Mouse (Mus musculus) neural tube, embryonic 14.5 days (tissue): Measurements from ENCODE around the gene Ccdc102a. TPM values are rescaled to one million over a fixed set of nuclear protein-coding genes. Genes with fewer than 3 reads are reported as not detected.
A peak's percentile ranks its signal among the peaks of the same experiment; 100 is the strongest.
"Not testable (repeated sequence)": the region's sequence is repeated elsewhere in the genome, so short reads cannot be mapped to it uniquely, and the experiment has no call there.

Experiments
- ATAC-seq: fragments of 200-750 bp; cut with Nextera tagmentation; 2 replicates; pipeline ENCODE4 v1.8.0; 2017; ENCODE audit warnings: low read depth, mild to moderate bottlenecking, moderate TSS enrichment, moderate library complexity
- H3K27ac ChIP-seq: fragments of 300-500 bp; sonication (generic); 2 replicates; pipeline ENCODE4 v1.5.1; 2014; ENCODE audit warnings: low read depth, mild to moderate bottlenecking, control low read depth, low read length, moderate library complexity, mixed read lengths
- H3K27me3 ChIP-seq: fragments of 300-500 bp; sonication (generic); 2 replicates; pipeline ENCODE4 v1.6.1; 2014; ENCODE audit warnings: low read length; ENCODE audit not compliant: control insufficient read depth, insufficient read depth
- H3K36me3 ChIP-seq: fragments of 300-500 bp; sonication (generic); 2 replicates; pipeline ENCODE4 v1.6.1; 2014; ENCODE audit warnings: low read length, mixed read lengths; ENCODE audit not compliant: control insufficient read depth, insufficient read depth
- H3K4me1 ChIP-seq: fragments of 300-500 bp; sonication (generic); 2 replicates; pipeline ENCODE4 v1.6.1; 2014; ENCODE audit warnings: low read length; ENCODE audit not compliant: control insufficient read depth, insufficient read depth
- H3K4me2 ChIP-seq: fragments of 300-500 bp; sonication (generic); 2 replicates; pipeline ENCODE4 v1.6.1; 2014; ENCODE audit warnings: mild to moderate bottlenecking, low read depth, low read length, control low read depth
- H3K4me3 ChIP-seq: fragments of 300-500 bp; sonication (generic); 2 replicates; pipeline ENCODE4 v1.5.1; 2014; ENCODE audit warnings: low read depth, low read length, control low read depth, mixed read lengths
- H3K9ac ChIP-seq: fragments of 300-500 bp; sonication (generic); replicated peaks from 2 replicates; pipeline ENCODE4 v1.6.1; 2014; ENCODE audit warnings: low read depth, mild to moderate bottlenecking, control low read depth, low read length, mixed read lengths
- H3K9me3 ChIP-seq: fragments of 300-500 bp; sonication (generic); 2 replicates; pipeline ENCODE4 v1.6.1; 2016; ENCODE audit warnings: low read length; ENCODE audit not compliant: control insufficient read depth
- WGBS: fragments of 180-500 bp; shearing (Covaris S2); extraction: QIAGEN DNeasy Blood & Tissue Kit; methylation state at CpG from one replicate; pipeline ENCODE4 v1.1.7; 2014; 5-methylcytosine and 5-hydroxymethylcytosine counted together
- polyA plus RNA-seq: library from polyadenylated mRNA; unstranded; fragments of >200 nt; fragmentation: Nextera tagmentation; extraction: Ambion mirVana; gene quantifications from 2 replicates; pipeline ENCODE4 v1.2.1, GENCODE M21; 2014

The Ccdc102a gene
- polyA plus RNA-seq, 1 experiment from 2014 or later: 2.9 TPM

DNA sequence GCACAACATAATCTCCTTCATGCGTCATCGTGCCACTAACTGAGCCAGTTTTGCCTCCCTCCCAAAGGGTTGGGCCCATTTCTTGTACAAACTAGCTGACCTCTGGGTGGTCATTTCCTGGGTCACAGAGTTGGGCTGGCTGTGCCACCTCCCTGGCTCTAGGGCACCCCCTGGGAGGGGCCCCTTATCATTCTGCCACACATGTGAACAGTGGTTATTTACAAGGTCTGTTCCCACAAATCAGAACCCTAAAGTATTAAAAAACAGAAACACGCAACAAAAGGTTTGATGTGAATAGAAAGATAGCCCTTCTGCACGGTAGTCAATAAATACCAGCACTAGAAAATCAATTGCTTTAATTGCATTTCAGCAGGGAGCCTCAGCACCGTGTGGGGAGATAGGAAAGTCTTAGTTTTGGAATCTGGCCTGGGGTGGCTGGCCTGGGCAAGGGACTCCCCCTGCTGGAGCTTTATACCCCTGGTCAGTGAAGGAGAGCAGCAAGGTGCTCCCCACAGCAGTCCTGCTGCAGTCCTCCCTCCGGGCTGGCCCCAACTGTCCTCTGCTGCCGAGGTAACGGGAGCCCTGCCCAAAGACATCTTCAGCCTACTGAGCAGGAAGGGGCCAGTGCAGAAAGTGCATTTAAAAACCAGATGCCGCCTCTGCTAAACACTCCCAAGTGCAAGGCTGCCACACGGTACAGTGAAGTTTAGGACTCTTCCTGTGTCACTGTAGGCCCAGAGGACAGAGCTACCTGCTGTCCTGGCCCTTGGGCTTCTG is 53.8 kb downstream of the Ccdc102a start:
- H3K9me3 ChIP-seq: no peaks in the 10 kb centered on the region
- no peak overlapping the region for H3K27ac ChIP-seq
- WGBS: 66% methylated on average over 10 of the region's 10 CpGs
- ATAC-seq: no peak
- no peak overlapping the region for H3K4me2 ChIP-seq
- H3K36me3 ChIP-seq: peaks cover 39% of the 10 kb centered on the region
- no peaks in the 10 kb centered on the region for H3K27me3 ChIP-seq
- no peak overlapping the region for H3K9ac ChIP-seq
- H3K4me3 ChIP-seq: no peak overlapping the region
- H3K4me1 ChIP-seq: peaks cover 7% of the 10 kb centered on the region

DNA sequence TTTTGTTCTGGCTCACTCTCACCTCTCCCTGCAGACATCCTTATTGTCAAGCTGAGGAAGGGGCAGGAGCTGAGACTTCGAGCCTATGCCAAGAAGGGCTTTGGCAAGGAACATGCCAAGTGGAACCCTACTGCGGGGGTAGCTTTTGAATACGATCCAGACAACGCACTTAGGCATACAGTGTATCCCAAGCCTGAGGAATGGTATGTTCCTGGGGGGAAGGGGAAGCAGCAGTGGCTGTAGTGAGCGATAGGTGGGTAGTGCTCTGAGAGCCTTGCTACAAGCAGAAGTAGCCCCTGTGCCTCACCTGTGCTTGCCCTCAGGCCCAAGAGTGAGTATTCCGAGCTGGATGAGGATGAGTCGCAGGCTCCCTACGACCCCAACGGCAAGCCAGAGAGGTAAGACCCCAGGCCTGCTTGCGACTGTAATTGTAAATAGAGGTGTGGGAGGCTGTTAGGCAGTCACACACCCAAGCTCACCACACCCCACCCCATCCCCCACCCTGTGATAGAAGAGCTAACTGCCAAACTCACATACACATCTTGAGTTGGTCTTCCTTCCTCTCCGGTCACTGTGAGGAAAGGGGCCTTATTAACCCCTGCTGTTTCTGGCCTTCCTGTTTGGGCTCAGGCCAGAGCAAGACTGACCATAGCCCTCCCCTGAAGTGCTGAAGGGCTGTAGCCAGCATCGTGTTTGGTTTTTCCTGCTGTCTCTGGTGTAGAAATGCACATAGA is 55.2 kb downstream of the Ccdc102a start:
- Histone ChIP-seq H3K27ac (no peak overlapping the region), H3K9ac (no peak overlapping the region), H3K4me3 (no peak overlapping the region), H3K9me3 (no peaks in the 10 kb centered on the region), H3K4me1 (peaks cover 6% of the 10 kb centered on the region; the same call in 1 of the 2 replicates), H3K4me2 (no peak overlapping the region), H3K27me3 (no peaks in the 10 kb centered on the region), H3K36me3 (peaks cover 39% of the 10 kb centered on the region)
- WGBS: 92% methylated on average over 12 of the region's 12 CpGs
- no peak for ATAC-seq

DNA sequence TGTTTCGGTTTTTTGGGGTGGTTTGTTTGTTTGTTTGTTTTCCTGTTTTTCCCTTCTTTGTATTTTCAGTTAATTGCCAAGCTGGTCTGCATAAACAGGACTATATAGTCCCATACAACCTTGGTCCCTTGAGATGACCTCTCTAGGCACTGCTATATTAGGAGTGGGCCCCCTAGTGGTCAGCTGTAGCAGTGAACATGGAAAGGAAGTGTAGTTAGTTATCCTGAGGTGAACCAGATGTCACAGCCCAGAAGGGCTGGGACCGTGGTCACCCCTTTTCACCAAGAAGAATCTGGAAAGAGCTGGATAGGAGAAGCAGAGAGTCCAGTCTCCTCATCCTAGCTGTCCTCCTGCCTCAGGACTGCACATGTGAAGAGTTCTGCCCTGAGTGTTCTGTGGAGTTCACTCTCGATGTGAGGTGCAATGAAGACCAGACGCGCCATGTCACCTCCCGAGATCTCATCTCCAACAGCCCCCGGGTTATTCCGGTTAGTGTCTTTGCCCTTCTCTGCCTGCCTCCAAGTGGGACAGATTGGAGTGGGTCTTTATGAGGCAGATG is 56.5 kb downstream of the Ccdc102a start:
- H3K9ac ChIP-seq: no peak overlapping the region
- H3K27me3 ChIP-seq: no peaks in the 10 kb centered on the region
- no peak for ATAC-seq
- H3K4me3 ChIP-seq: no peak overlapping the region
- no peak overlapping the region for H3K27ac ChIP-seq
- peaks cover 39% of the 10 kb centered on the region for H3K36me3 ChIP-seq
- no peak overlapping the region for H3K4me2 ChIP-seq
- H3K9me3 ChIP-seq: no peaks in the 10 kb centered on the region
- H3K4me1 ChIP-seq: peaks cover 6% of the 10 kb centered on the region; the same call in 1 of the 2 replicates
- WGBS: 72% methylated on average over 8 of the region's 8 CpGs

DNA sequence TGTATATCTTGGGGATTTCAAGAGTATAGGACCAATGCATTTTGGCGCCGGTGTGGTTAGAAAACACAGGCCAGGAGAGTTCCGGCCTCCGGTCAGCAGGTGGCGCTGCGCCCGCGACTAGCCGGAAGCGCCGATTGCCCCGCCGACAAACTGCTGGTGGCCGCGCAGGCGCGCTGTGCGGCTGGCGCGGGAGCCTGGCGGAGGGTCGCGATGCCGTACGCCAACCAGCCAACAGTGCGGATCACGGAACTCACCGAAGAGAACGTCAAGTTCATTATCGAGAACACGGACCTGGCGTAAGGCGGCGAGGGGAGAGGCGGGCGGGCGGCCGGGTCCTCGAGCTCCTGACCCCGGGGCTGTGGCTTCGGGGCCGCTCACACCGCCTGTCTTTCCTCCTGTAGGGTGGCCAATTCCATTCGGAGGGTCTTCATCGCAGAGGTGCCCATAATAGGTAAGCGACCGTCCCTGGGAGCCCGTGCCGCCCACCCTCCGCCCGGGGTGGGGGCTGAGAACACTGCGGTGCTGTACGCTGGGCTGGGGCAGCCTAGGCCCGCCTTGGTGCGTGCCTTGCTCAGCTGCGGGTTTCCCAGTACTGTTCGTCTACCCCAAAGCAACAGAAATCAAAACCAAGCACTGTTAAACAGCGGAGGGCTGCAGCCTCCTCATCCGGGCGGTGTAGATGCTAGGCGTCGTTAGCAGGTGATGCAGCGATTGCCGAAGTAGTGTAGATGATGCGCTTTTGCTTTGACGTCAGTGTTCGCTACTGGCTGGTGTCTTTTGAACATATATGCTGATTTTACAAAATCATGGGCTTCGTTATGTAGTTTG is 60.3 kb downstream of the Ccdc102a start, which contains the start of gene Polr2c:
Gene Polr2c, plus strand, starts transcription at position 105 of the 828 bp plus-strand sequence.
- Histone ChIP-seq H3K27me3 (no peaks in the 10 kb centered on the region), H3K4me2 (peak within 1 kb of the TSS; percentile 89), H3K27ac (peak within 1 kb of the TSS; percentile 66), H3K4me3 (peak within 1 kb of the TSS; percentile 97), H3K4me1 (peaks cover 6% of the 10 kb centered on the region; the same call in 1 of the 2 replicates), H3K9ac (peak within 1 kb of the TSS; percentile 91), H3K9me3 (no peaks in the 10 kb centered on the region), H3K36me3 (peaks cover 15% of the 10 kb centered on the region)
- under 1% methylated on average over 57 of the region's 68 CpGs for WGBS
- ATAC-seq: peak; percentile 82

DNA sequence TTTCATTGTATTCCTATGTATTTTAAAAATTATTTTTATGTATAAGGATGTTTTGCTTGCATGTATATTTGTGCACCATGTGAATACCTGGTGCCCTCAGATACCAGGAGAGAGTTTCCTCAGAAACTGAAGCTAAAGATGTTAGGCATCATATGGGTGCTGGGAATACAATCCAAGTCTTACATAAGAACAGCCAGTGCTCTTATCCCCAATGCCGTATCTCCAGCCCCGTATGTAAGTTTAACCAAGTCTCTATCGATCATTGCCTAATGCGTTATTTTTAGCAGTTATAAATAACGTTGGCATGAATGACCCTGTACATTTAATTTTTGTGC is 60.9 kb downstream of the Ccdc102a start:
- Histone ChIP-seq H3K9ac (no peak overlapping the region), H3K27me3 (no peaks in the 10 kb centered on the region), H3K36me3 (peaks cover 16% of the 10 kb centered on the region; the same call in 1 of the 2 replicates), H3K4me1 (peaks cover 6% of the 10 kb centered on the region; the same call in 1 of the 2 replicates), H3K4me3 (peak overlapping the region; percentile 97), H3K4me2 (no peak overlapping the region), H3K9me3 (no peaks in the 10 kb centered on the region), H3K27ac (no peak overlapping the region)
- 34% methylated on average over 5 of the region's 5 CpGs for WGBS
- peak; percentile 39 for ATAC-seq

DNA sequence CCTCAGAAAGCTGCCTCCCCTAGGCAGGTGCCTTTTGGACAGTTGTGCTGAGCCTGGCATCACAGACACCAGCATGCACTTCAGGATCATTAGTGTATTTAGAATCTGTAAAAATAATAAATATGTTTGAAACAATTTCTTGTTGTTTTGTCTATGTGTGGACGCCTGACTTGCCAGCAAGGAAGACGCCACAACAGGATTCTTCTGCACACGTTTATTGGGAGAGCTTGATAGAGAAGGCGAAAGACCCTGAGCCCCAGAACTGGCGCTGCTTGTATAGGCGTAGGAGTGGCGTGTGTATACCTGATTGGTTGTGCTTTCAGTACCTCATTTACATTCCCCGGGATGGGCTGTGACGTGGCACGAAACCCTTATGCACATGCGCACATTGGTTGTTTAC is 63.1 kb downstream of the Ccdc102a start:
- not testable (repeated sequence) for ATAC-seq, H3K9ac ChIP-seq, H3K4me1 ChIP-seq, H3K9me3 ChIP-seq, H3K27me3 ChIP-seq, H3K27ac ChIP-seq, H3K4me3 ChIP-seq, H3K4me2 ChIP-seq
- 90% methylated on average over 11 of the region's 11 CpGs for WGBS
- peaks cover 30% of the 10 kb centered on the region for H3K36me3 ChIP-seq

Other genes with a start within 250 kb of the Ccdc102a start
- gene Pllp, start 221.8 kb downstream of the Ccdc102a start, polyA plus RNA-seq: 2.2 and 2.9 TPM in 2 replicates
- not detected in 2 replicates for gene Ccl22, start 172.5 kb downstream of the Ccdc102a start, polyA plus RNA-seq
- gene Cx3cl1, start 146.1 kb downstream of the Ccdc102a start, polyA plus RNA-seq: 25.8 and 41.6 TPM in 2 replicates
- 0.79 and 1.4 TPM in 2 replicates for gene Ccl17, start 107.6 kb downstream of the Ccdc102a start, polyA plus RNA-seq
- gene Coq9, start 79.8 kb downstream of the Ccdc102a start, polyA plus RNA-seq: 62.3 and 67.1 TPM in 2 replicates
- gene Ciapin1, start 79.7 kb downstream of the Ccdc102a start, polyA plus RNA-seq: 149 and 174 TPM in 2 replicates
- 118 TPM in 2 replicates for gene Polr2c, start 60.6 kb downstream of the Ccdc102a start, polyA plus RNA-seq
- 66.6 and 103 TPM in 2 replicates for gene Dok4, start 41.8 kb downstream of the Ccdc102a start, polyA plus RNA-seq
- 0.11 and 0.21 TPM in 2 replicates for gene Adgrg5, start 5.6 kb upstream of the Ccdc102a start, polyA plus RNA-seq
- 93.5 and 116 TPM in 2 replicates for gene Adgrg1, start 56.7 kb upstream of the Ccdc102a start, polyA plus RNA-seq
- gene Adgrg3, start 99.6 kb upstream of the Ccdc102a start, polyA plus RNA-seq: 1.1 and 2.0 TPM in 2 replicates
- gene Drc7, start 137.0 kb upstream of the Ccdc102a start, polyA plus RNA-seq: 0.61 and 0.88 TPM in 2 replicates
- 39.4 and 44.3 TPM in 2 replicates for gene Katnb1, start 163.1 kb upstream of the Ccdc102a start, polyA plus RNA-seq